Mouse (Mus musculus) MEL (cell line): Measurements from ENCODE around the gene Ergic1. TPM values are rescaled to one million over a fixed set of nuclear protein-coding genes. Genes with fewer than 3 reads are reported as not detected.

Experiments used
- DNase-seq: peaks from one replicate; pipeline ENCODE4 v3.0.0; 2011; ENCODE audit warnings: low read depth, low spot score
- H3K27ac ChIP-seq: 2 replicates; pipeline ENCODE4 v1.5.1; 2012; ENCODE audit warnings: low read depth, mild to moderate bottlenecking, control low read depth, low read length, moderate library complexity; ENCODE audit not compliant: control insufficient read depth
- H3K27me3 ChIP-seq, 2 experiments: fragments of 150-350 bp in 1 of 2; sonication (generic) in 1 of 2; 2 replicates each; pipeline ENCODE4 v1.6.1; 2012; ENCODE audit warnings: low read length in 2 of 2, mild to moderate bottlenecking in 2 of 2, improper control_type of control experiment in 1 of 2, moderate library complexity in 1 of 2; ENCODE audit not compliant: insufficient read depth in 2 of 2, control insufficient read depth in 1 of 2
- H3K36me3 ChIP-seq, 2 experiments: 2 replicates each; pipeline ENCODE4 v1.6.1; 2012 to 2014; ENCODE audit warnings: low read length in 2 of 2, improper control_type of control experiment in 1 of 2, inconsistent platforms in 1 of 2, mild to moderate bottlenecking in 1 of 2; ENCODE audit not compliant: insufficient read depth in 2 of 2, control insufficient read depth in 1 of 2
- H3K4me1 ChIP-seq, 2 experiments: fragments of 150-350 bp in 1 of 2; sonication (generic) in 1 of 2; 2 replicates each; pipeline ENCODE4 v1.6.1; 2012; ENCODE audit warnings: low read length in 2 of 2, improper control_type of control experiment in 1 of 2, mild to moderate bottlenecking in 1 of 2; ENCODE audit not compliant: insufficient read depth in 2 of 2, control insufficient read depth in 1 of 2
- H3K4me3 ChIP-seq, 2 experiments: fragments of 150-350 bp in 1 of 2; sonication (generic) in 1 of 2; 2 replicates each; pipeline ENCODE4 v1.5.1; 2012; ENCODE audit warnings: low read depth in 2 of 2, low read length in 2 of 2, mild to moderate bottlenecking in 2 of 2, moderate library complexity in 2 of 2, control low read depth in 1 of 2, improper control_type of control experiment in 1 of 2; ENCODE audit not compliant: control insufficient read depth in 1 of 2, insufficient read depth in 1 of 2
- H3K79me2 ChIP-seq: 2 replicates; pipeline ENCODE4 v1.6.1; 2012; ENCODE audit warnings: mild to moderate bottlenecking, low read length, moderate library complexity; ENCODE audit not compliant: control insufficient read depth, poor library complexity, insufficient read depth
- H3K9ac ChIP-seq: 2 replicates; pipeline ENCODE4 v1.6.1; 2012; ENCODE audit warnings: low read depth, mild to moderate bottlenecking, control low read depth, low read length, moderate library complexity; ENCODE audit not compliant: control insufficient read depth, poor library complexity, severe bottlenecking
- H3K9me3 ChIP-seq: fragments of 150-350 bp; sonication (generic); replicated peaks from 2 replicates; pipeline ENCODE4 v1.6.1; 2012; ENCODE audit warnings: mild to moderate bottlenecking, low read length, improper control_type of control experiment, moderate library complexity; ENCODE audit not compliant: insufficient read depth
- BHLHE40 ChIP-seq: IDR thresholded peaks from 2 replicates; pipeline ENCODE4 v1.6.1; 2012; ENCODE audit warnings: low read depth, mild to moderate bottlenecking, inconsistent platforms, low read length, improper control_type of control experiment, borderline replicate concordance
- CHD1 ChIP-seq: IDR thresholded peaks from 2 replicates; pipeline ENCODE4 v1.6.1; 2012; ENCODE audit warnings: low read depth, mild to moderate bottlenecking, inconsistent platforms, low read length, improper control_type of control experiment
- CHD2 ChIP-seq: IDR thresholded peaks from 2 replicates; pipeline ENCODE4 v1.6.1; 2011; ENCODE audit warnings: low read length, improper control_type of control experiment
- E2F4 ChIP-seq: IDR thresholded peaks from 2 replicates; pipeline ENCODE4 v1.6.1; 2011; ENCODE audit warnings: low read depth, low read length, improper control_type of control experiment, borderline replicate concordance
- GABPA ChIP-seq: IDR thresholded peaks from 2 replicates; pipeline ENCODE4 v1.6.1; 2012; ENCODE audit warnings: low read depth, mild to moderate bottlenecking, inconsistent platforms, low read length, improper control_type of control experiment, moderate library complexity
- HCFC1 ChIP-seq: IDR thresholded peaks from 2 replicates; pipeline ENCODE4 v1.6.1; 2012; ENCODE audit warnings: low read depth, mild to moderate bottlenecking, inconsistent platforms, low read length, improper control_type of control experiment, moderate library complexity
- KAT2A ChIP-seq: conservative IDR thresholded peaks from 2 replicates; pipeline ENCODE4 v1.6.1; 2012; ENCODE audit warnings: low read depth, low read length, improper control_type of control experiment, inconsistent platforms
- MAFK ChIP-seq: IDR thresholded peaks from 2 replicates; pipeline ENCODE4 v1.6.1; 2011; ENCODE audit warnings: low read depth, mild to moderate bottlenecking, low read length, improper control_type of control experiment, borderline replicate concordance
- MXI1 ChIP-seq: IDR thresholded peaks from 2 replicates; pipeline ENCODE4 v1.6.1; 2011; ENCODE audit warnings: mild to moderate bottlenecking, low read depth, low read length, improper control_type of control experiment
- MYB ChIP-seq: IDR thresholded peaks from 2 replicates; pipeline ENCODE4 v1.6.1; 2011; ENCODE audit warnings: mild to moderate bottlenecking, low read depth, low read length, improper control_type of control experiment
- MYC ChIP-seq: IDR thresholded peaks from 2 replicates; pipeline ENCODE4 v1.6.1; 2011; ENCODE audit warnings: low read depth, mild to moderate bottlenecking, low read length, improper control_type of control experiment, moderate library complexity
- NELFE ChIP-seq: IDR thresholded peaks from 2 replicates; pipeline ENCODE4 v1.6.1; 2011; ENCODE audit warnings: low read depth, low read length, improper control_type of control experiment
- POLR2AphosphoS2 ChIP-seq: IDR thresholded peaks from 2 replicates; pipeline ENCODE4 v1.6.1; 2011; ENCODE audit warnings: low read length, improper control_type of control experiment
- POLR2AphosphoS5 ChIP-seq: IDR thresholded peaks from 2 replicates; pipeline ENCODE4 v1.6.1; 2012; ENCODE audit warnings: low read depth, borderline replicate concordance, mild to moderate bottlenecking, inconsistent platforms, low read length, moderate library complexity, mixed read lengths
- RAD21 ChIP-seq: IDR thresholded peaks from 2 replicates; pipeline ENCODE4 v1.6.1; 2011; ENCODE audit warnings: mild to moderate bottlenecking, low read depth, low read length, improper control_type of control experiment
- RCOR1 ChIP-seq: IDR thresholded peaks from 2 replicates; pipeline ENCODE4 v1.6.1; 2012; ENCODE audit warnings: low read depth, mild to moderate bottlenecking, inconsistent platforms, low read length, improper control_type of control experiment
- USF1 ChIP-seq: IDR thresholded peaks from 2 replicates; pipeline ENCODE4 v1.6.1; 2014; ENCODE audit warnings: low read depth, mild to moderate bottlenecking, inconsistent platforms, low read length, improper control_type of control experiment, moderate library complexity
- USF2 ChIP-seq, 2 experiments: IDR thresholded peaks; 2 replicates each; pipeline ENCODE4 v1.6.1; 2011 to 2012; ENCODE audit warnings: improper control_type of control experiment in 2 of 2, low read length in 2 of 2, borderline replicate concordance in 1 of 2, inconsistent platforms in 1 of 2, low read depth in 1 of 2, mild to moderate bottlenecking in 1 of 2; ENCODE audit not compliant: insufficient read depth in 1 of 2
- ZKSCAN1 ChIP-seq: IDR thresholded peaks from 2 replicates; pipeline ENCODE4 v1.6.1; 2012; ENCODE audit warnings: low read depth, mild to moderate bottlenecking, inconsistent platforms, low read length, improper control_type of control experiment, moderate library complexity
- ZNF384 ChIP-seq: IDR thresholded peaks from 2 replicates; pipeline ENCODE4 v1.6.1; 2012; ENCODE audit warnings: low read depth, mild to moderate bottlenecking, inconsistent platforms, low read length, improper control_type of control experiment
- polyA plus RNA-seq, 2 experiments: library from polyadenylated mRNA; stranded (reverse) in 1 of 2; unstranded in 1 of 2; fragments of >175 nt in 1 of 2; fragments of >200 nt in 1 of 2; gene quantifications; 2 replicates each; pipeline versions ENCODE4 v1.2.1 to v1.2.4; 2012; ENCODE audit warnings: low replicate concordance in 2 of 2, low read depth in 1 of 2; ENCODE audit not compliant: insufficient read length in 2 of 2, insufficient read depth in 1 of 2, missing spikeins in 1 of 2
- total RNA-seq: library from RNA; depleted of rRNA; stranded (reverse); fragments of 300-350 nt; gene quantifications from 2 replicates; pipeline ENCODE4 v1.2.3, GENCODE M21; 2012

Ergic1 gene
- total and polyA plus RNA-seq, 3 experiments: 78.5 to 730 (median 95.6) TPM

- Histone ChIP-seq H3K36me3 (peaks cover 0 to 6% of the 10 kb centered on the region in 2 experiments; a peak in 2 of 4 replicates), H3K27me3 (no peaks in the 10 kb centered on the region), H3K79me2 (no peaks in the 10 kb centered on the region), H3K4me3 (no peak overlapping the region), H3K4me1 (no peaks in the 10 kb centered on the region), H3K9ac (no peak overlapping the region), H3K9me3 (no peaks in the 10 kb centered on the region), H3K27ac (no peak overlapping the region)
- DNase-seq: no peak
- TF ChIP-seq NELFE (no peak), KAT2A (no peak), MYB (no peak), HCFC1 (no peak), USF2 (IDR thresholded peaks at IDR 0.05; ENCODE audit: borderline replicate concordance in 1 of 2, insufficient read depth in 1 of 2, low read depth in 1 of 2, low read length in 2 of 2) (no peak), POLR2AphosphoS5 (no peak), MAFK (no peak), CHD2 (no peak), RCOR1 (no peak), MXI1 (no peak)
Measured at GRCm38 (mm10) chr17:26611918-26612317, 50.6 kb downstream of the Ergic1 start.

- H3K27ac ChIP-seq: no peak overlapping the region
- H3K9ac ChIP-seq: no peak overlapping the region
- H3K79me2 ChIP-seq: no peaks in the 10 kb centered on the region
- H3K9me3 ChIP-seq: no peaks in the 10 kb centered on the region
- no peak for TF ChIP-seq GABPA
- no peak for TF ChIP-seq USF1
- TF ChIP-seq BHLHE40: no peak
- no peak for TF ChIP-seq POLR2AphosphoS2
- no peak for TF ChIP-seq ZKSCAN1
- no peak for TF ChIP-seq RAD21
- TF ChIP-seq MYC: no peak
- no peak for TF ChIP-seq E2F4
- TF ChIP-seq ZNF384: no peak
- TF ChIP-seq MYB: no peak
- TF ChIP-seq NELFE: no peak
- no peak for TF ChIP-seq CHD1
- DNase-seq: no peak
- no peaks in the 10 kb centered on the region for H3K27me3 ChIP-seq
- no peak overlapping the region for H3K4me3 ChIP-seq
- peaks cover 0 to 2% of the 10 kb centered on the region in 2 experiments; a peak in 2 of 4 replicates for H3K36me3 ChIP-seq
- H3K4me1 ChIP-seq: no peaks in the 10 kb centered on the region
Measured at GRCm38 (mm10) chr17:26614286-26614685, 53.0 kb downstream of the Ergic1 start.
